Mouse (Mus musculus) CH12.LX (cell line): ENCODE results near the gene Mal. TPM values are rescaled to one million over a fixed set of nuclear protein-coding genes. Genes with fewer than 3 reads are reported as not detected.
A peak's percentile ranks its signal among the peaks of the same experiment; 100 is the strongest.

Experiments used
- DNase-seq: peaks from one replicate; pipeline ENCODE4 v3.0.0-alpha.2; 2013; ENCODE audit errors: extremely low read depth
- H3K27ac ChIP-seq: 2 replicates; pipeline ENCODE4 v1.5.1; 2012; ENCODE audit warnings: low read depth, mild to moderate bottlenecking, control low read depth, moderate library complexity; ENCODE audit not compliant: insufficient read depth
- H3K27me3 ChIP-seq: replicated peaks from 2 replicates; pipeline ENCODE3; 2012; ENCODE audit warnings: inconsistent platforms
- H3K36me3 ChIP-seq, 2 experiments: replicated peaks in 1 of 2; 2 replicates each; pipeline versions ENCODE3 to v1.6.1; 2012; ENCODE audit warnings: inconsistent platforms in 1 of 2, low read length in 1 of 2, mild to moderate bottlenecking in 1 of 2, mixed read lengths in 1 of 2, moderate library complexity in 1 of 2; ENCODE audit not compliant: control insufficient read depth in 1 of 2, insufficient read depth in 1 of 2
- H3K4me1 ChIP-seq, 2 experiments: 2 replicates each; pipeline ENCODE4 v1.6.1; 2012; ENCODE audit warnings: inconsistent platforms in 1 of 2, moderate library complexity in 1 of 2; ENCODE audit not compliant: insufficient read depth in 2 of 2, control insufficient read depth in 1 of 2
- H3K4me2 ChIP-seq: 2 replicates; pipeline ENCODE4 v1.6.1; 2012; ENCODE audit warnings: low read depth, mild to moderate bottlenecking, control low read depth; ENCODE audit not compliant: poor library complexity, insufficient read depth, severe bottlenecking
- H3K4me3 ChIP-seq, 3 experiments: fragments of 150-350 bp in 1 of 3; sonication (generic) in 1 of 3; replicated peaks in 1 of 3; 2 replicates each; pipeline versions ENCODE3 to v1.5.1; 2011 to 2012; ENCODE audit warnings: low read depth in 2 of 3, low read length in 2 of 3, mild to moderate bottlenecking in 2 of 3, moderate library complexity in 2 of 3, control low read depth in 1 of 3, improper control_type of control experiment in 1 of 3, inconsistent platforms in 1 of 3, mixed read lengths in 1 of 3; ENCODE audit not compliant: poor library complexity in 1 of 3
- H3K79me2 ChIP-seq: replicated peaks from 2 replicates; pipeline ENCODE4 v1.6.1; 2012; ENCODE audit warnings: mild to moderate bottlenecking, moderate library complexity; ENCODE audit not compliant: control insufficient read depth, poor library complexity, insufficient read depth, severe bottlenecking; ENCODE audit errors: extremely low read depth
- H3K9ac ChIP-seq: 2 replicates; pipeline ENCODE4 v1.6.1; 2012; ENCODE audit warnings: low read depth, mild to moderate bottlenecking, control low read depth, moderate library complexity; ENCODE audit not compliant: insufficient read depth
- H3K9me3 ChIP-seq: replicated peaks from 2 replicates; pipeline ENCODE3; 2012; ENCODE audit warnings: low read length, inconsistent platforms, mixed read lengths
- CHD2 ChIP-seq: IDR thresholded peaks from 2 replicates; pipeline ENCODE4 v1.6.1; 2011; ENCODE audit warnings: low read length, improper control_type of control experiment
- CTCF ChIP-seq, 2 experiments: IDR thresholded peaks in 1 of 2; conservative IDR thresholded peaks in 1 of 2; 2 replicates each; pipeline ENCODE4 v1.5.1; 2011 to 2012; ENCODE audit warnings: low read depth in 2 of 2, low read length in 2 of 2, improper control_type of control experiment in 1 of 2, inconsistent platforms in 1 of 2, mild to moderate bottlenecking in 1 of 2, moderate library complexity in 1 of 2
- ETS1 ChIP-seq: conservative IDR thresholded peaks from 2 replicates; pipeline ENCODE4 v1.6.1; 2012; ENCODE audit warnings: low read depth, mild to moderate bottlenecking, inconsistent platforms, low read length, improper control_type of control experiment, moderate library complexity
- GABPA ChIP-seq: IDR thresholded peaks from 2 replicates; pipeline ENCODE4 v1.6.1; 2012; ENCODE audit warnings: low read depth, low read length, improper control_type of control experiment, inconsistent platforms; ENCODE audit not compliant: insufficient replicate concordance
- IRF4 ChIP-seq: IDR thresholded peaks from 2 replicates; pipeline ENCODE4 v1.6.1; 2014; ENCODE audit warnings: low read depth, mild to moderate bottlenecking, inconsistent platforms, low read length, improper control_type of control experiment
- MAZ ChIP-seq: IDR thresholded peaks from 2 replicates; pipeline ENCODE4 v1.6.1; 2012; ENCODE audit warnings: low read depth, mild to moderate bottlenecking, inconsistent platforms, low read length, improper control_type of control experiment, moderate library complexity
- MEF2A ChIP-seq: IDR thresholded peaks from 2 replicates; pipeline ENCODE4 v1.6.1; 2014; ENCODE audit warnings: low read depth, mild to moderate bottlenecking, inconsistent platforms, low read length, improper control_type of control experiment, borderline replicate concordance
- NRF1 ChIP-seq: IDR thresholded peaks from 2 replicates; pipeline ENCODE4 v1.6.1; 2014; ENCODE audit warnings: low read depth, mild to moderate bottlenecking, inconsistent platforms, low read length, improper control_type of control experiment, moderate library complexity
- RAD21 ChIP-seq: IDR thresholded peaks from 2 replicates; pipeline ENCODE4 v1.6.1; 2011; ENCODE audit warnings: low read depth, mild to moderate bottlenecking, low read length, improper control_type of control experiment, moderate library complexity
- SMC3 ChIP-seq: IDR thresholded peaks from 2 replicates; pipeline ENCODE4 v1.6.1; 2011; ENCODE audit warnings: low read depth, low read length, improper control_type of control experiment
- TBP ChIP-seq: conservative IDR thresholded peaks from 2 replicates; pipeline ENCODE4 v1.6.1; 2011; ENCODE audit warnings: low read depth, low read length, improper control_type of control experiment
- TCF12 ChIP-seq: IDR thresholded peaks from 2 replicates; pipeline ENCODE4 v1.6.1; 2014; ENCODE audit warnings: low read depth, mild to moderate bottlenecking, inconsistent platforms, low read length, improper control_type of control experiment
- USF2 ChIP-seq: conservative IDR thresholded peaks from 2 replicates; pipeline ENCODE4 v1.6.1; 2011; ENCODE audit warnings: low read depth, low read length, improper control_type of control experiment
- ZMIZ1 ChIP-seq: IDR thresholded peaks from 2 replicates; pipeline ENCODE4 v1.6.1; 2012; ENCODE audit warnings: low read depth, mild to moderate bottlenecking, inconsistent platforms, low read length, improper control_type of control experiment
- ZNF384 ChIP-seq: IDR thresholded peaks from 2 replicates; pipeline ENCODE4 v1.6.1; 2012; ENCODE audit warnings: low read depth, low read length, improper control_type of control experiment, inconsistent platforms
- dilution Hi-C: fragments of 300-500 bp; cut with MboI; formaldehyde crosslinking; loops from 2 replicates; pipeline ENCODE4 v1.14.3; 2020; ENCODE audit warnings: low sequenced_read_pairs; ENCODE audit not compliant: extremely low pct_unique_long_range_greater_than_20kb, extremely low pct_ligation_motif_present
- in situ Hi-C: fragments of 300-500 bp; cut with MboI; formaldehyde crosslinking; loops from 3 replicates; pipeline ENCODE4 v1.14.3; 2019; ENCODE audit warnings: low sequenced_read_pairs, low pct_ligation_motif_present, low pct_unique_long_range_greater_than_20kb, mixed read lengths
- polyA plus RNA-seq: library from polyadenylated mRNA; unstranded; fragments of >175 nt; gene quantifications from 2 replicates; pipeline ENCODE4 v1.2.1, GENCODE M21; 2012; ENCODE audit warnings: low read depth; ENCODE audit not compliant: insufficient read length
- total RNA-seq, 2 experiments: library from RNA; depleted of rRNA; stranded (reverse); fragments of 300-350 nt in 1 of 2; fragments of >200 nt in 1 of 2; gene quantifications; 2 replicates each; pipeline ENCODE4 v1.2.3; 2012 to 2014

The Mal gene
- total and polyA plus RNA-seq, 3 experiments = not detected

GRCm38 (mm10) chr2:127646875-127647274, 9.6 kb downstream of the Mal start:
- H3K27me3 ChIP-seq = peaks cover 23% of the 10 kb centered on the region
- dilution Hi-C loops = no loop called here
- DNase-seq = no peak
- H3K4me1 ChIP-seq = peaks cover 12 to 27% of the 10 kb centered on the region in 2 experiments
- peaks cover 2% of the 10 kb centered on the region for H3K9me3 ChIP-seq
- H3K4me3 ChIP-seq = no peak overlapping the region
- H3K4me2 ChIP-seq = no peak overlapping the region
- in situ Hi-C loops = no loop called here
- H3K9ac ChIP-seq = no peak overlapping the region
- TF ChIP-seq ZMIZ1 = no peak
- no peak for TF ChIP-seq IRF4
- TF ChIP-seq ETS1 = no peak
- no peak for TF ChIP-seq USF2
- TF ChIP-seq SMC3 = no peak
- no peak for TF ChIP-seq NRF1
- no peak for TF ChIP-seq CTCF (conservative IDR thresholded peaks at IDR 0.05 in 1 of 2, IDR thresholded peaks at IDR 0.05 in 1 of 2; ENCODE audit: low read depth in 2 of 2, low read length in 2 of 2)
- no peak for TF ChIP-seq MAZ
- no peak for TF ChIP-seq GABPA
- TF ChIP-seq RAD21 = no peak
- no peak for TF ChIP-seq TCF12
- TF ChIP-seq MEF2A = no peak
- no peaks in the 10 kb centered on the region for H3K36me3 ChIP-seq
- H3K27ac ChIP-seq = no peak overlapping the region
- no peaks in the 10 kb centered on the region for H3K79me2 ChIP-seq

DNA sequence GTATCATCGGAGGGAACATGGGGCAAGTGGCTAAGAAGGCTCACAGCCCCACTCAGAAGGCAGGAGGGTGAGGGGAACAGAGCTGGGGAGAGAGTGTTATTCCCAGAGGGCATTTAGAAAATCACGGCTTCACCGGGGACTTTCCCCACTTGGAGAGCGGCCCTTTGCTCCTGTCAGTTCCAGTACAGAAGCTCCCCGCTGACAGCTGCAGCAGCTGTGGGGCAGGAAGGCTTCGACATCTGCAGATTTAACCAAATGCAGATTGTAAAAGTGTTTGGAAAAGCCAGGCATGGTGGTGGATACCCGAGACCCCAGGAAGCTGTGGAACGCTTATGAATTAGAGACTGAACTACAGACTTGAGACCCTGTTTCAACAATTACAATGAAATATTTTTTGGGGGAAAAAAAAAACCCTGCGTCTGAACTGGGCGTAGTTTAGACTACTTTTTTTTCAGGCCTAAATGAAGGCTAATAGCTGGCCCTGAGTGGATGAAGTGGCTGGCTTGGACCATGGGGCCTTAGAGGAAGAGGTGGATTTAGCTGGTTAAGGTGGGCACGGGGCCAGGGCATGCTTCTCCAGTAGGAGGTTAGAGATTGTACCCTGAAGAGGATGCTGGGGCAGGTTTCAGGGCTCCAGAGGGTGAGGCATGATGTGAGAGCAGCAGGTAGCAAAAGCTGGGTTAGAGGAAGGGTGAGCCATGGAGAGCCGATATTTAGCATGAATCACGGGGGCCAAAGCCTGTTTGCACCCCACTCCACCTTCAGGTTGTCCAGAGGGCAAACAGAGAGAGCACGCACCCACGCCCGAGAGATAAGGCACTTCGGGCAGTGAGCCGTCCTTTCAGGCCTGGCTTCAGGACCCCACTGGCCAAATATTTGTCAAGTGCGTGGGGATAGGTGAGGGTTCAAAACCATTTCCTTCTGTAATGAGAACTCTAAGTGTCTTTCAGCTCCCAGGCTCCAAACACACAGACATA, 12.5 kb downstream of the Mal start:
- in situ Hi-C loops (no loop called here), dilution Hi-C loops (no loop called here)

More for the DNA sequence above, 12.5 kb downstream of the Mal start:
- Histone ChIP-seq H3K9me3 (no peaks in the 10 kb centered on the region), H3K4me2 (peak overlapping the region; percentile 67), H3K27ac (no peak overlapping the region), H3K4me1 (peaks cover 12 to 27% of the 10 kb centered on the region in 2 experiments)
- TF ChIP-seq CHD2 (no peak), ZMIZ1 (no peak), ZNF384 (peak; percentile 20; the same call in 1 of the 2 replicates), TBP (no peak), TCF12 (peak; percentile 74; the same call in 1 of the 2 replicates), MEF2A (no peak), ETS1 (peak; percentile 33; the same call in 1 of the 2 replicates)
- TF ChIP-seq, all 38 proteins: peak for 3
- Histone ChIP-seq H3K27me3 (peaks cover 3% of the 10 kb centered on the region), H3K79me2 (no peaks in the 10 kb centered on the region), H3K9ac (no peak overlapping the region), H3K36me3 (no peaks in the 10 kb centered on the region), H3K4me3 (no peak overlapping the region)
- peak; percentile 54 for DNase-seq
